Mouse (Mus musculus) heart, embryonic 15.5 days (tissue): ENCODE results near the gene Usp35. TPM values are rescaled to one million over a fixed set of nuclear protein-coding genes. Genes with fewer than 3 reads are reported as not detected.

Experiments used
- ATAC-seq: fragments of 200-750 bp; cut with Nextera tagmentation; replicated peaks from 2 replicates; pipeline ENCODE4 v1.8.0; 2017; ENCODE audit warnings: low read depth, moderate TSS enrichment; ENCODE audit not compliant: insufficient number of reproducible peaks, insufficient read depth, low FRiP score
- H3K27ac ChIP-seq: fragments of 300-500 bp; sonication (generic); 2 replicates; pipeline ENCODE4 v1.5.1; 2015; ENCODE audit warnings: mild to moderate bottlenecking, inconsistent platforms
- H3K27me3 ChIP-seq: fragments of 300-500 bp; sonication (generic); 2 replicates; pipeline ENCODE4 v1.6.1; 2015; ENCODE audit warnings: inconsistent platforms
- H3K36me3 ChIP-seq: fragments of 300-500 bp; sonication (generic); 2 replicates; pipeline ENCODE4 v1.6.1; 2015; ENCODE audit warnings: mild to moderate bottlenecking, inconsistent platforms
- H3K4me1 ChIP-seq: fragments of 300-500 bp; sonication (generic); replicated peaks from 2 replicates; pipeline ENCODE4 v1.6.1; 2015; ENCODE audit warnings: inconsistent platforms
- H3K4me2 ChIP-seq: fragments of 300-500 bp; sonication (generic); 2 replicates; pipeline ENCODE4 v1.6.1; 2015; ENCODE audit warnings: inconsistent platforms, mild to moderate bottlenecking, moderate library complexity
- H3K4me3 ChIP-seq: fragments of 300-500 bp; sonication (generic); 2 replicates; pipeline ENCODE4 v1.5.1; 2015; ENCODE audit warnings: mild to moderate bottlenecking, inconsistent platforms
- H3K9ac ChIP-seq: fragments of 300-500 bp; sonication (generic); 2 replicates; pipeline ENCODE4 v1.6.1; 2015; ENCODE audit warnings: mild to moderate bottlenecking, inconsistent platforms
- H3K9me3 ChIP-seq: fragments of 300-500 bp; sonication (generic); replicated peaks from 2 replicates; pipeline ENCODE4 v1.6.1; 2016; ENCODE audit warnings: inconsistent platforms
- WGBS: fragments of 180-500 bp; shearing (Covaris S2); methylation state at CpG from one replicate; pipeline ENCODE4 v1.1.7; 2015; ENCODE audit warnings: mixed read lengths; 5-methylcytosine and 5-hydroxymethylcytosine counted together
- polyA plus RNA-seq: library from polyadenylated mRNA; unstranded; fragments of >200 nt; fragmentation: Nextera tagmentation; extraction: Ambion mirVana; gene quantifications from 2 replicates; pipeline ENCODE4 v1.2.1, GENCODE M21; 2015

Usp35 gene
- 0.60 and 1.8 TPM in 2 replicates for polyA plus RNA-seq

DNA sequence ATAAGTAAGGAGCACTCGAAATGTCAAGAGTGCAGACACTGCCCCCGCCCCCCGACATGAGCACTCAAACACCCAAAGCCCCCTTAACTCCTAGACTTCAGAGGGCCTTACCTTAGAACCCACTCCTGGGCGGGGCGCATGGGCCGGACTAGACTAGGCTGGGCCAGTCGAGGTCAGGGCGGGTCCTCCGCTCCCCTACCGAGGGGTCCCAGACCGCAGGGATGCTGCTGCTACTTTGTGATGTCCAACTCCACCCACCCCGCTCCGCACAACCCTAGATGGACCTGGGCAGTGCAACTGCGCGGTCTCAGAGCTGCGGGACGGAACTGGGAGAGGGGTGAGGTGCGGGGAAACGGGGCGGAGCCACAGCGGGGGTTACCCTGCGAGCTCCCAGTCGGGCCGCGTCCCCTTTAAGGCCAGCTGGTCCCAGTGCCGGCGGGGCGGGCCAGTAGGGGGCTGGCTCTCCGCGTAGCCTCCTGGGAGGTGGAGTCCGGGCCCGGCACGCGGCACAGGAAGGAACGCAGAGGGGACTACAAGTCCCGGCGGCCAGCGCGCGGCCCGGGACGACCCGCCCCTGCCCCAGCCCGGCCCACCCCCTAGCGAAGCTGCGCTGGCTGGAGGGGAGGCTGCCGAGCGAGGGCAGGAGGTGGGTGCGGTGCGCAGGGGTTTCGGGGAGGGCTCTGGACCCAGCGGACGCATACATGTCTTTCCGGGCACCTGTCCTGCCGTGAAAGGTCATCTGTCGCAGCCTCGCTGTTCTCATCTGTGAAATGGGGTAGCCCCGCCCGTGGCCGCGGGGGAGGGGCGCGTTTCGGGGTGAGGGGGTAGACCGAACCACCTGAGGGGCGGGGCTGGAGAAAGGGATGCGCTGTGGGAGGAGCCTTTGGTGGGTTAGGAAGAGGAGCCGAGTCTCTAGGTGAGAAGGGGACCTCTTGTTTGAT is at the start of gene Usp35, which contains the start of gene Kctd21:
Usp35 (minus strand) TSS at position 295 of the 941 bp plus-strand sequence.
Kctd21 (plus strand) TSS at position 602 of the 941 bp plus-strand sequence.
- peak within 1 kb of the TSS; percentile 56; the same call in 1 of the 2 replicates for H3K27ac ChIP-seq

DNA sequence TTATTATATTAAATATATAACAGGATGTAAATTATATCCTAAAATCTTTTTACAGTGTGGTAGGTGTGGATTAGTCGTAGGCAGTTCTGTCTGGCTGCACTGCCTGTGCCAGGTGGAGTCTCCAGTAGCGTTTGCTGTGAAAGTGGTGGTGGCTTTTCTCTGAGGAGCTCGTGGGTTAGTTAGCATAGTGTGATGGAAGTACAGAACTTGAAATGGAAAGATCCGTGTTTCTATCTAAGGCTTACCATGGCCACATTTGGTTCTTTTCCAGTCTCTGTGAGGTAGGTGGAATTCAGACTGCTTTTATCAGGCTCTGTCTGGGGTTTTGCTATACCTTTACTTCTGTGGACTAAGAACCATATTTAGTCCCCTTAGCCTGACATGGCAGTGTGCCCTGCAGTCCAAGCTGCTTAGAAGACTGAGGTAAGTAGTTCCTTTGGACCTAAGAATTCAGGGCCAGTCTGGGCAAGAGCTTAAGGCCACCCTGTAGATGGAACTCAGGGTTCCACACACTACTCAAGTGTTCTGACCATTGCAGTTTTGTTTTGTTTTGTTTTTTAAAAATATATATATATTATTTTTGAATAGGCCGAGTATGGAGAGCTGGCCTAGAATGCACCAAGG is 48.8 kb upstream of the Usp35 start:
- Histone ChIP-seq H3K4me1 (no peaks in the 10 kb centered on the region), H3K9ac (no peak overlapping the region), H3K27ac (no peak overlapping the region), H3K36me3 (peaks cover 86% of the 10 kb centered on the region), H3K4me2 (no peak overlapping the region), H3K4me3 (no peak overlapping the region), H3K27me3 (no peaks in the 10 kb centered on the region), H3K9me3 (no peaks in the 10 kb centered on the region)
- 94% methylated on average over 5 of the region's 5 CpGs for WGBS
- ATAC-seq: no peak

More for the DNA sequence above, at the start of gene Usp35, which contains the start of gene Kctd21:
- Histone ChIP-seq H3K4me2 (peak within 1 kb of the TSS; percentile 86), H3K36me3 (no peaks in the 10 kb centered on the region), H3K4me3 (peak within 1 kb of the TSS; percentile 93), H3K27me3 (peaks cover 8% of the 10 kb centered on the region), H3K9ac (peak within 1 kb of the TSS; percentile 82), H3K4me1 (peaks cover 11% of the 10 kb centered on the region), H3K9me3 (no peaks in the 10 kb centered on the region)
- peak; percentile 98 for ATAC-seq
- WGBS: under 1% methylated on average over 68 of the region's 68 CpGs

- no peaks in the 10 kb centered on the region for H3K27me3 ChIP-seq
- WGBS: 92% methylated on average over 5 of the region's 5 CpGs
- no peak overlapping the region for H3K4me2 ChIP-seq
- H3K4me1 ChIP-seq: no peaks in the 10 kb centered on the region
- ATAC-seq: no peak
- peaks cover 86% of the 10 kb centered on the region for H3K36me3 ChIP-seq
- H3K4me3 ChIP-seq: no peak overlapping the region
- H3K27ac ChIP-seq: no peak overlapping the region
- no peaks in the 10 kb centered on the region for H3K9me3 ChIP-seq
- no peak overlapping the region for H3K9ac ChIP-seq
Measured at GRCm38 (mm10) chr7:97379304-97379703, 47.5 kb upstream of the Usp35 start.

DNA sequence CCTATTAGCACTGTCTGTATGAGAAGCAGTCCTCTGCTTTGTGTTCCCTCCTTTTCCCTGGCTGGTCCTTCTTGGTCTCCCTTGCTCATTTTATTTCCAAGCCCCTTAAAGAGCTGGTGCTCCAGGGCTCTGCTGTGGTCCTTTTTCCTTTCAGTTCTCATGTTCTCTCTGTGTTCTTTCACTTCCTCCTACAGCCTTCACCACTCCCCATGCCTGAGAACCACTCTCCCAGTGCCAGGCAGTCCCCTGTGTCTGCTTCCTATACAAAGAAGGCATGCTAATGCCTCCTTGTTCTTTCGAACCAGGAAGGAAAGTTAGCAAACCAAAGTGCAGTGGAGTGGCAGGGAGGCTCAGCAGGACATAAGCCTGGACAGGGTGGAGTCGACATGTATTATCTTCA is 44.1 kb upstream of the Usp35 start:
- WGBS: 70% methylated on average over 2 of the region's 2 CpGs
- no peak for ATAC-seq

GRCm38 (mm10) chr7:97375101-97375500 is 43.3 kb upstream of the Usp35 start:
- WGBS: 93% methylated on average over 9 of the region's 9 CpGs
- no peaks in the 10 kb centered on the region for H3K9me3 ChIP-seq

More for the DNA sequence above, 44.1 kb upstream of the Usp35 start:
- Histone ChIP-seq H3K4me3 (no peak overlapping the region), H3K4me2 (no peak overlapping the region), H3K9ac (no peak overlapping the region), H3K36me3 (peaks cover 55% of the 10 kb centered on the region), H3K9me3 (no peaks in the 10 kb centered on the region), H3K4me1 (peaks cover 6% of the 10 kb centered on the region), H3K27me3 (no peaks in the 10 kb centered on the region), H3K27ac (no peak overlapping the region)

GRCm38 (mm10) chr7:97365887-97366286 is 34.1 kb upstream of the Usp35 start:
- no peak overlapping the region for H3K4me3 ChIP-seq
- no peaks in the 10 kb centered on the region for H3K36me3 ChIP-seq
- no peak overlapping the region for H3K27ac ChIP-seq
- no peaks in the 10 kb centered on the region; the same call in 1 of the 2 replicates for H3K27me3 ChIP-seq
- no peak overlapping the region for H3K4me2 ChIP-seq
- peaks cover 1% of the 10 kb centered on the region for H3K4me1 ChIP-seq
- H3K9ac ChIP-seq: no peak overlapping the region
- WGBS: 60% methylated on average over 1 of the region's 1 CpGs
- ATAC-seq: no peak
- H3K9me3 ChIP-seq: no peaks in the 10 kb centered on the region

More at GRCm38 (mm10) chr7:97375101-97375500, 43.3 kb upstream of the Usp35 start:
- peaks cover 7% of the 10 kb centered on the region for H3K4me1 ChIP-seq
- no peak for ATAC-seq
- no peaks in the 10 kb centered on the region for H3K27me3 ChIP-seq
- no peak overlapping the region for H3K9ac ChIP-seq
- no peak overlapping the region for H3K27ac ChIP-seq
- no peak overlapping the region for H3K4me3 ChIP-seq
- peaks cover 50% of the 10 kb centered on the region for H3K36me3 ChIP-seq
- no peak overlapping the region for H3K4me2 ChIP-seq

GRCm38 (mm10) chr7:97361467-97361866 is 29.6 kb upstream of the Usp35 start:
- ATAC-seq: no peak
- Histone ChIP-seq H3K36me3 (no peaks in the 10 kb centered on the region), H3K4me1 (no peaks in the 10 kb centered on the region), H3K4me2 (no peak overlapping the region), H3K9me3 (no peaks in the 10 kb centered on the region), H3K4me3 (no peak overlapping the region), H3K9ac (no peak overlapping the region), H3K27ac (no peak overlapping the region), H3K27me3 (no peaks in the 10 kb centered on the region; the same call in 1 of the 2 replicates)
- WGBS: 27% methylated on average over 4 of the region's 4 CpGs

DNA sequence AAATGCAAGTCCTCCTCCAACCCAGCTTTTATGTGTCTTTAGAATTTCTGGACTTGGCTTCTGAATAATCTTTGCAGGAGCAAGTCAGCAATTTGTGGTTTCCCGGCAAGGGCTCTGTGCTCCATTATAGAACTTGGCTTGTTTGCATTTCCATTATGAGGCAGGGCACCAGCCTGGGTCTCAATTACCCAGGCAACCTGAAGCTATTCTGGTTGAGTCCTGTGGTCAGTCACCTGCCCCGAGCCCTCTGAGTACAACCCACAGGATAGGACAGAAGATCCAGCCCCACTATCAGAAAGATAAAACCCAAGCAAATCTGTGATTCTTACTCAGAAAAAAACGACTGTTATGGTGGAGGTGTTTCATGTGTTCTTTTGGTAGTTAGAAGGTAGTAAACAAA is 29.1 kb upstream of the Usp35 start:
- no peaks in the 10 kb centered on the region for H3K36me3 ChIP-seq
- no peak overlapping the region for H3K4me3 ChIP-seq
- WGBS: 55% methylated on average over 3 of the region's 3 CpGs
- ATAC-seq: no peak
- no peaks in the 10 kb centered on the region; the same call in 1 of the 2 replicates for H3K27me3 ChIP-seq
- H3K4me2 ChIP-seq: no peak overlapping the region
- H3K4me1 ChIP-seq: peaks cover 4% of the 10 kb centered on the region; the same call in 1 of the 2 replicates
- H3K9ac ChIP-seq: no peak overlapping the region
- no peaks in the 10 kb centered on the region for H3K9me3 ChIP-seq
- no peak overlapping the region for H3K27ac ChIP-seq

DNA sequence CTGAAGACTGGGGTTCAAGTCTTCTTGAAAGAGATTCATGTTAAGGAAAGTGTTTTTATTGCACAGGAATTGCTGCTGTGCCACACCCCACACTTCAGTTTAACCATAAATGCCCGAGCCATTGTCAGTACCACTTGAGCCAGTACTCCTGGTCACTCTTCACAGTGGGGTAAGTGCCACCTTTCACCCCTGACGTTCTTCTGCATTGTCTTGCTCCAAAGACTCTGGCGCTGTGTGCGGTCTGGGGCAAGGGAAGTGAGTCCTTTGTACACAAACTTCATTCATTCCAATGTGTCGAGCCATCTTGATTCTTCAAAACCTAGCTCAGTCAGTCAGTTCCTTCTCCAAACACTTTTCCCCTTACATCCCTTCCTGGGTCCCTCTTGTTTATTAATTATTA is 28.3 kb upstream of the Usp35 start:
- no peak for ATAC-seq
- Histone ChIP-seq H3K4me1 (peaks cover 11% of the 10 kb centered on the region), H3K4me2 (no peak overlapping the region), H3K4me3 (no peak overlapping the region), H3K9ac (no peak overlapping the region), H3K9me3 (no peaks in the 10 kb centered on the region), H3K27ac (no peak overlapping the region), H3K27me3 (no peaks in the 10 kb centered on the region), H3K36me3 (no peaks in the 10 kb centered on the region)
- 74% methylated on average over 5 of the region's 5 CpGs for WGBS

DNA sequence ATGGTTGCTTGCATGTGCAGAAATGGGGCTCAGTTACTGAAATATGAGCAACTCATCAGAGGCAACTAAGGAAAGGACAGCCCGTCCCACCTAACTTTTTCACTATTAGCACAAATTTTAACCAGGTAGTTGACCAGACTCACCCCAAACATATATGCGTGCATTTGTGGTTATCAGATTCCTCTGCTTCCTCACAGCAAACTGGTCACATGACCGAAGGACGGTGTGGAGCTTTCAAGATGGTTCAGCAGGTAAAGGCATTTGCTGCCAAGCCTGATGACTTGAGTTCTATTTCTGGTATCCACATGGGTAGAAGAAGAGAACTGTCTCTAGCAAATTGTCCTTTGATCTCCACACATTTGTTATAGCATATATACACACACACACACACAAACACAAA is 26.5 kb upstream of the Usp35 start:
- Histone ChIP-seq H3K27me3 (no peaks in the 10 kb centered on the region), H3K27ac (no peak overlapping the region), H3K4me3 (no peak overlapping the region), H3K4me1 (peaks cover 14% of the 10 kb centered on the region), H3K9ac (no peak overlapping the region), H3K4me2 (no peak overlapping the region), H3K36me3 (no peaks in the 10 kb centered on the region), H3K9me3 (no peaks in the 10 kb centered on the region)
- WGBS: 77% methylated on average over 4 of the region's 4 CpGs
- ATAC-seq: no peak

GRCm38 (mm10) chr7:97357840-97358239 is 26.0 kb upstream of the Usp35 start:
- Histone ChIP-seq H3K27ac (no peak overlapping the region), H3K27me3 (no peaks in the 10 kb centered on the region), H3K9ac (no peak overlapping the region), H3K9me3 (no peaks in the 10 kb centered on the region), H3K4me3 (no peak overlapping the region), H3K4me1 (peaks cover 14% of the 10 kb centered on the region), H3K36me3 (no peaks in the 10 kb centered on the region), H3K4me2 (no peak overlapping the region)
- ATAC-seq: no peak
- 66% methylated on average over 3 of the region's 3 CpGs for WGBS
